Mouse (Mus musculus): ENCODE measurements at regions not wholly inside any gene's neighbourhood (a gene's known extent, or its start where the extent isn't known, plus 50 kb on each side); places are given as distances from the start of the nearest gene placed in this dataset.

DNA sequence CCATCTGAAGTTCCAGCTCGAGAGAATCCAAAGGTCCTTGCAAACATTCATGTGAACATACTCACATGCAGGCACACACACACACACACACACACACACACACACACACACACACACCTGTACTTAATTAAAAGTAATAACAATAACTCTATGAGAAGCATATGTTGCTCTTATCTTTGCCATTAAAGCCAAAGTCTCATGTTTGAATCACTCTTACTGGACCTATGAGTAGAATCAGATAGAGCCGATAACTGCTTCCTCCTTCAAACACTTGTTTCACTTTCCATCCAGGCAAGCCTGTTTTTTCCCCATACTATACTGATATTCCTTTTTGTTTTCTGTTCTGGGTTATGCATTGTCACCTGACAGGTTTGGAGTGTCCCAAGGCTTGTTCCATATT is 65.3 kb upstream of the Rgs1 start:
- Histone ChIP-seq H3K4me1 (replicated peaks) (peaks cover 11% of the 10 kb centered on the region; the same call in 1 of the 2 replicates), H3K36me3 (no peaks in the 10 kb centered on the region), H3K9ac (no peak overlapping the region), H3K9me3 (replicated peaks) (no peaks in the 10 kb centered on the region), H3K4me2 (no peak overlapping the region), H3K4me3 (replicated peaks) (no peak overlapping the region), H3K27ac (no peak overlapping the region), H3K27me3 (no peaks in the 10 kb centered on the region)
- DNase-seq: no peak
- WGBS (ENCODE audit: insufficient replicate concordance): 66% methylated on average over 2 of the region's 2 CpGs
- ATAC-seq (ENCODE audit: low read depth): no peak

GRCm38 (mm10) chr1:144313318-144313717 is 64.3 kb upstream of the Rgs1 start:
- Histone ChIP-seq H3K4me2 (no peak overlapping the region), H3K4me1 (replicated peaks) (peaks cover 6% of the 10 kb centered on the region; the same call in 1 of the 2 replicates), H3K9me3 (replicated peaks) (no peaks in the 10 kb centered on the region), H3K9ac (no peak overlapping the region), H3K27ac (no peak overlapping the region), H3K36me3 (no peaks in the 10 kb centered on the region), H3K4me3 (replicated peaks) (no peak overlapping the region), H3K27me3 (no peaks in the 10 kb centered on the region)
- ATAC-seq (ENCODE audit: low read depth) (no peak), DNase-seq (no peak)
- WGBS (ENCODE audit: insufficient replicate concordance): 40% methylated on average over 1 of the region's 1 CpGs

- H3K9me3 ChIP-seq (replicated peaks): no peaks in the 10 kb centered on the region
- H3K9ac ChIP-seq: no peak overlapping the region
- H3K27me3 ChIP-seq: no peaks in the 10 kb centered on the region
- no peaks in the 10 kb centered on the region for H3K36me3 ChIP-seq
- ATAC-seq (ENCODE audit: low read depth) (no peak), DNase-seq (no peak)
- no peak overlapping the region for H3K4me3 ChIP-seq (replicated peaks)
- H3K4me1 ChIP-seq (replicated peaks): no peaks in the 10 kb centered on the region
- 73% methylated on average over 3 of the region's 3 CpGs for WGBS (ENCODE audit: insufficient replicate concordance)
- no peak overlapping the region for H3K27ac ChIP-seq
- no peak overlapping the region for H3K4me2 ChIP-seq
Observed at GRCm38 (mm10) chr1:144309901-144310300, 60.9 kb upstream of the Rgs1 start.

GRCm38 (mm10) chr1:144308313-144308712 is 59.3 kb upstream of the Rgs1 start:
- no peaks in the 10 kb centered on the region for H3K9me3 ChIP-seq (replicated peaks)
- WGBS (ENCODE audit: insufficient replicate concordance): 21% methylated on average over 5 of the region's 5 CpGs
- H3K27me3 ChIP-seq: no peaks in the 10 kb centered on the region
- DNase-seq (no peak), ATAC-seq (ENCODE audit: low read depth) (no peak)
- no peaks in the 10 kb centered on the region for H3K4me1 ChIP-seq (replicated peaks)
- H3K4me2 ChIP-seq: no peak overlapping the region
- no peaks in the 10 kb centered on the region for H3K36me3 ChIP-seq
- no peak overlapping the region for H3K27ac ChIP-seq
- no peak overlapping the region for H3K4me3 ChIP-seq (replicated peaks)
- H3K9ac ChIP-seq: no peak overlapping the region

DNA sequence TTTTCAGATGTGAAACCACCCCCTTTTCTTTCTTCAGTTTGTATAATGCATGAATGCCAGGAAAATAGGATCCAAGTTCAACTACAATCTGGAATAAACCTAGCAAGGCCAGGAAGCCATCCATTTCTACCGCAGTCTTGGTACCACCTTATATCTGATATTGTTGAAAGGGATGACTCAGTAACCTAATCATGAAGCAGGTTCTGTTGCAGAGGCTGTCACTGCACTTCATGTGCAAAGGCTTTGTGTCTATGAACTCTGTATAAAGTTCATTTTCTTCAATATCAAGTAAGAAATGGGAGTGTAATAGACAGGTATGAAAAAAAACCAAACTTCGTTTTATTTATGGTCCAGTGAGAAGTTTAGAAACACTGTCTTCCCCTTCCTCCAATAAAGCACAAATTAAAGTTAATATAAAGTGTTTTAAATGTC is 58.8 kb upstream of the Rgs1 start:
- Histone ChIP-seq H3K9me3 (replicated peaks) (no peaks in the 10 kb centered on the region), H3K4me1 (replicated peaks) (no peaks in the 10 kb centered on the region), H3K27me3 (no peaks in the 10 kb centered on the region), H3K27ac (no peak overlapping the region), H3K4me2 (no peak overlapping the region), H3K4me3 (replicated peaks) (no peak overlapping the region), H3K36me3 (no peaks in the 10 kb centered on the region), H3K9ac (no peak overlapping the region)
- DNase-seq (no peak), ATAC-seq (ENCODE audit: low read depth) (no peak)
- WGBS (ENCODE audit: insufficient replicate concordance): 43% methylated on average over 2 of the region's 2 CpGs

GRCm38 (mm10) chr1:144307017-144307853 is 58.2 kb upstream of the Rgs1 start:
- Histone ChIP-seq H3K27me3 (no peaks in the 10 kb centered on the region), H3K9ac (no peak overlapping the region), H3K4me3 (replicated peaks) (no peak overlapping the region), H3K9me3 (replicated peaks) (no peaks in the 10 kb centered on the region), H3K4me1 (replicated peaks) (no peaks in the 10 kb centered on the region), H3K27ac (no peak overlapping the region), H3K36me3 (no peaks in the 10 kb centered on the region), H3K4me2 (no peak overlapping the region)
- 30% methylated on average over 7 of the region's 7 CpGs for WGBS (ENCODE audit: insufficient replicate concordance)
- ATAC-seq (ENCODE audit: low read depth): no peak
- DNase-seq: no peak

DNA sequence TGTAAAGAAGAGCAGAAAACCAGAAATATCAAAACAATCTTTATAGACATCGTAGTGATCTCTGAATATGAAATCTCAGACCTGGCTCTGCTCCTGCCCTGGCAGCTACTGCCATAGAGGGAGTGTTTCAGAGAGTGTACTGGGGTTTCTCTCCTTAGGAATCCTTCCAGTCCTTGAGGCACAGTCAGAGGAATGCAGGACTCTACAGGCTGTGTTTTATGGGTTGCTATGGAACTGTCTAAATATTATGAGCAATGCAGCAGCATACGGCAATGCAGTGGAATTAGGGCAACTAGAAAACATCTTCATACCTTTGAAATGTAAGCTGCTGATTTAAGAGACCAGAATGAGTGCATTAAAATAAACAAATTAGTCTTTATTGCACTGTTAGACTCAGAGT is 57.2 kb upstream of the Rgs1 start:
- no peak overlapping the region for H3K4me3 ChIP-seq (replicated peaks)
- ATAC-seq (ENCODE audit: low read depth) (no peak), DNase-seq (no peak)
- no peaks in the 10 kb centered on the region for H3K27me3 ChIP-seq
- no peak overlapping the region for H3K9ac ChIP-seq
- H3K9me3 ChIP-seq (replicated peaks): no peaks in the 10 kb centered on the region
- H3K36me3 ChIP-seq: no peaks in the 10 kb centered on the region
- 53% methylated on average over 2 of the region's 2 CpGs for WGBS (ENCODE audit: insufficient replicate concordance)
- no peak overlapping the region for H3K27ac ChIP-seq
- H3K4me1 ChIP-seq (replicated peaks): no peaks in the 10 kb centered on the region
- H3K4me2 ChIP-seq: no peak overlapping the region

GRCm38 (mm10) chr1:144300670-144301069 is 51.6 kb upstream of the Rgs1 start:
- Histone ChIP-seq H3K4me2 (no peak overlapping the region), H3K4me3 (replicated peaks) (no peak overlapping the region), H3K27ac (no peak overlapping the region), H3K9ac (no peak overlapping the region), H3K27me3 (no peaks in the 10 kb centered on the region), H3K4me1 (replicated peaks) (no peaks in the 10 kb centered on the region), H3K36me3 (no peaks in the 10 kb centered on the region), H3K9me3 (replicated peaks) (no peaks in the 10 kb centered on the region)
- WGBS (ENCODE audit: insufficient replicate concordance): 73% methylated on average over 2 of the region's 2 CpGs
- DNase-seq: no peak
- ATAC-seq (ENCODE audit: low read depth): no peak
